Mouse (Mus musculus) gastrocnemius, adult 18-20 months (tissue): ENCODE data around the gene Serpine2. TPM values are rescaled to one million over a fixed set of nuclear protein-coding genes. Genes with fewer than 3 reads are reported as not detected.

Experiments used
- DNase-seq: peaks from one replicate; pipeline ENCODE4 v3.0.0; 2021; ENCODE audit warnings: low spot score
- total RNA-seq, 2 experiments: library from RNA; stranded (reverse); gene quantifications; 2 replicates each; pipeline ENCODE4 v1.2.3; 2021

Serpine2 gene
- total RNA-seq, 2 experiments from 2014 or later: 78.7 to 89.6 TPM

- DNase-seq: no peak
These were observed 102.0 kb downstream of the Serpine2 start for GRCm38 (mm10) chr1:79759006-79759405.

- DNase-seq: no peak
These were observed 103.4 kb downstream of the Serpine2 start for GRCm38 (mm10) chr1:79757597-79757996.

GRCm38 (mm10) chr1:79757161-79757560, 103.8 kb downstream of the Serpine2 start:
- DNase-seq: no peak

- DNase-seq: peak; percentile 62
These were observed 104.6 kb downstream of the Serpine2 start for GRCm38 (mm10) chr1:79756417-79756816.

- peak; percentile 29 for DNase-seq
These were observed 105.6 kb downstream of the Serpine2 start for GRCm38 (mm10) chr1:79755376-79755775.

GRCm38 (mm10) chr1:79754936-79755335, 106.0 kb downstream of the Serpine2 start:
- peak; percentile 25 for DNase-seq

GRCm38 (mm10) chr1:79753456-79753855, 107.5 kb downstream of the Serpine2 start:
- no peak for DNase-seq

- no peak for DNase-seq
These were observed 108.2 kb downstream of the Serpine2 start for GRCm38 (mm10) chr1:79752714-79753340.

- no peak for DNase-seq
These were observed 108.8 kb downstream of the Serpine2 start for GRCm38 (mm10) chr1:79752015-79752695.

- no peak for DNase-seq
These were observed 109.8 kb downstream of the Serpine2 start for GRCm38 (mm10) chr1:79751186-79751585.

- DNase-seq: peak; percentile 82
These were observed 114.9 kb downstream of the Serpine2 start for GRCm38 (mm10) chr1:79746056-79746455.

Other genes starting within 250 kb of the Serpine2 start
- gene Ap1s3, start 189.2 kb downstream of the Serpine2 start, total RNA-seq: not detected
- gene Mrpl44, start 85.2 kb downstream of the Serpine2 start, total RNA-seq: 10 to 100 TPM; 31.4 to 31.5 TPM
- 10 to 100 TPM in 1 of 2 experiments, 1 to 10 TPM in 1; 9.5 to 12.1 TPM for gene Wdfy1, start 85.0 kb downstream of the Serpine2 start, total RNA-seq